Mouse (Mus musculus): ENCODE results near the gene Dera. TPM values are rescaled to one million over a fixed set of nuclear protein-coding genes. Genes with fewer than 3 reads are reported as not detected.

The Dera gene
- total RNA-seq, 2 experiments from 2014 or later: 9.5 to 10.7 TPM

- intact Hi-C loops (cut with DNase I): no loop called here
- peak; percentile 52 for DNase-seq
Observed at GRCm38 (mm10) chr6:137872055-137872735, 117.8 kb downstream of the Dera start.

GRCm38 (mm10) chr6:137874471-137875244 lies 120.3 kb downstream of the Dera start:
- intact Hi-C loops (cut with DNase I): no loop called here
- no peak for DNase-seq

DNA sequence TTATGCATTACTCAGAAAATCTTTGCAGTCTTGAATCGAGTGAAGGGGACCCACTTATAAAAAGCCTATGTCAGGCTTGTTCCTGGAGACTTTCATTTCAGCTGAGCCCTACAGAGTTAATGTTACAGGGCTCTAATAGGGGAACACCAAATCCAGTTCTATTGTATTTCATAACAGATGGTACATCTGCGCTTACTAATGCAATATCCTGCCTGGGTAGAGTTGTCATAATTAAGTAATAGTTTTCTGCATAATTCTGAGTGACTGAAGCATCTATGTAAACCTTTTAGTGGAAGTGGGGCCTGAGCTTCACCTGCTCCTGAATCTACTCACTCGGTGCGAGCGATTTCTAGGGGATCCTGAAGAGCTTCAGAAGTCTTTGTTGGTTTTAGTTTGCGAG lies 131.3 kb downstream of the Dera start:
- DNase-seq: no peak
- intact Hi-C loops (cut with DNase I): no loop called here

DNA sequence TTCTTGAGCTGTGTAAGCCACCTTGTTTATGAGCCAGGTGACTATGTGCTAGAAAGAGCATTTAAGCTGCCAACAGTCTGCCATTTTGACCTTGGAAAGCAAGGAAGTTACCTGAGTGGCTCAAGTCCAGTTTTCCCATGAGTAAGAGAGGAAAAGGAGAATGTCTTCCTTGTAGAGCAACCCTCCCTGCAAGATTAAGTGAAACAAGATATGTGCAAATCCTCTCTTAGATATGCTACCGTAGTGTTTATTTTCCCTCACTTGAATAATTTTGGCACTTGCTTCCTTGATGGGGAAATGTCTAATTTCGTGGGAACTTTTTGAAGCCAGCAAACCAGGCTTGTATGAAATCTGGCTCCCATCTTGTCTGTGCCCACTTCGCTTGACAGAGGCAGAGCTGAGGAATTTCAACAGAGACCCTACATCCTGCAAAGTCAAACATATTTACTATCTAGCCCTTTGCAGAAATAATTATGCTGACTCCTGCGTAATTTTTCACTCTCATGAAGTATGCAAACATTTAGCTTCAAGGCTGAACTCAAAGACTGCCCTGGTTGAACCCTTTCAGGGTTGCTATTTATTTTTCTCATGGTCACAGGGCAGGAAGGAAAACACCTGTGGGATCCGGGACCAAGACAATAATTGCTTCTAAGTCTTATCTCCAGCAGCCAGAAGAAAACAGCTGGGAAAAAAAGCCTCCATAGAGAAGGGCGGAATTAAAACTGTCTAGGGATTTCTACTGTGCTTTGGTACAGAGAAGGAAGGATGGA lies 132.0 kb downstream of the Dera start:
- intact Hi-C loops (cut with DNase I): no loop called here
- no peak for DNase-seq

- no peak for DNase-seq
- intact Hi-C loops (cut with DNase I): no loop called here
Observed at GRCm38 (mm10) chr6:137887258-137887657, 132.9 kb downstream of the Dera start.

- intact Hi-C loops (cut with DNase I): no loop called here
- DNase-seq: no peak
Observed at GRCm38 (mm10) chr6:137897671-137898070, 143.3 kb downstream of the Dera start.

GRCm38 (mm10) chr6:137901255-137901654 lies 146.9 kb downstream of the Dera start:
- intact Hi-C loops (cut with DNase I): no loop called here
- no peak for DNase-seq

Other genes starting within 250 kb of the Dera start
- 10 to 100 TPM; 33.1 to 39.5 TPM for gene Eps8, start 99.7 kb upstream of the Dera start, total RNA-seq (2021)
- 100 to 1,000 TPM; 131 to 137 TPM for gene Strap, start 19.5 kb upstream of the Dera start, total RNA-seq (2021)